Mouse (Mus musculus) frontal cortex, adult 2 months (tissue): ENCODE measurements at regions not wholly inside any gene's neighbourhood (a gene's known extent, or its start where the extent isn't known, plus 50 kb on each side); places are given as distances from the start of the nearest gene placed in this dataset.

Source experiments
- DNase-seq, 2 experiments: peaks; one replicate each; pipeline ENCODE4 v3.0.0; 2022; ENCODE audit warnings: low spot score in 1 of 2; ENCODE audit errors: extremely low spot score in 1 of 2

GRCm38 (mm10) chr10:21826793-21827504 lies 55.0 kb upstream of the Sgk1 start:
- no peak for DNase-seq

- no peak for DNase-seq
Measured at GRCm38 (mm10) chr10:21827505-21827844, 54.5 kb upstream of the Sgk1 start.

DNA sequence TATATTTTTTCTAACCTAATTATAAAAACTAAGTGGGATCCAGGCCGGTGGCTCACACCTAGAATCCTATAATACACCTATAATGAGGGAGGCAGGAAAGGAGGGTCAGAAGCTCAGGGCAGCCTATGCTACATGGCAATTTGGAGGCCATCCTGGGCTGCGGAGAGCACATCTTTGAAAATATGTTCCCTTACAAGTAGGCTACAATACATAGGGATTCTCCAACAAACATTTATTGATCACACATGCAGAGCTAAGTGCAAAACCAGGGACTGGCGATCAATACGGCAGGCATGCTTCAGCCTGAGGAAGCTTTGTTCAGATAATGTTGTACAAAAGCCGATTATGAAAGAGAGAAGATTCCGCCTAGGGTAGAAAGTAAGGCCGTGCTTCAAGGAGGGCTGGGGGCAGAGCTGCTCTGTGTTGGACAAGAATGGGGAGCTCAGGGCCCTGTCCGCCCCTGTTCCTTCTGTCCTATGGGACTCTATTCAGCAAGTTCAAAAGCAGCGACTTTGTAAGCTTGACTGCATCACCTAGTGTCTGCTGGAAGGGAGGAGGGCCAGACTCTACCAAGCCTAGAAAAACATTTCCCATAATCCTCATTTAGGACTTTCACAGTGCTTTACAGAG lies 53.4 kb upstream of the Sgk1 start:
- no peak for DNase-seq

DNA sequence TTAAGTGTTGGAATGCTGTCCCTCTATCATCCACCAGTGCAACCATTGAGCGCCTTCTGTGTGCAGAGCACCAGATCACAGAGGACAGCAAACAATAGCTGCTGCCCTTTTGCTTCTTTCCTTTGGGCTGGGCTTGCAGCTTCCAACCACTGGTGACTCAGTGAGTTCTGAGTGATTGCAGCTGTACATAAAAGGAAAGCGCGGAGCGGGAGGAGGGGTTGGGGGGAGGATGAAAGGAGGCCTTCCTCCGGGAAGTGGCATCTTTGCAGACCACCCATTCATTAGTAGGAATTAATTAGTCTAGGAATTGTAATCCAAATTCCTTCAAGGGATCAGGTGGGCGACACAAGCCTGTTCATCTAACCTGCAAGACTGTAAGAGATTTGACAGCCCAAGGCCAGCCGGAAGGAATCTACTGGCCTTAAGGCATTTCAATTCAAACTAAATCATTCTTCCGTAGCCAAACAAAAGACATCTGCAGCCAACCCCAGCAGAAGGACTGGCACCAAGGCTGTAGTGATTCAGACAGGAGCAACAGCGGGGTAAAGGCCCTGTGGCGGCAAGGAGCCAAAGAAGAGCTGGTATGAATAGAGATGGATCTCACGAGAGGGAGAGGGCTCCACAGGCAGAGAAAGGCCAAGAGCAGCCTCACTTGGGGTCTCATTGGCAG lies 52.8 kb upstream of the Sgk1 start:
- no peak for DNase-seq

- no peak for DNase-seq
Measured at GRCm38 (mm10) chr10:21831002-21831696, 50.8 kb upstream of the Sgk1 start.
